Mouse (Mus musculus) stomach, postnatal 0 days (tissue): Measurements from ENCODE around the gene Ces2c.

Experiments
- CTCF ChIP-seq: IDR thresholded peaks from 2 replicates; pipeline ENCODE4 v1.5.1; 2016; ENCODE audit warnings: antibody characterized with exemption, low read depth, mild to moderate bottlenecking, moderate library complexity
- EP300 ChIP-seq: optimal IDR thresholded peaks from 2 replicates; pipeline ENCODE3; 2016; ENCODE audit warnings: antibody characterized with exemption

DNA sequence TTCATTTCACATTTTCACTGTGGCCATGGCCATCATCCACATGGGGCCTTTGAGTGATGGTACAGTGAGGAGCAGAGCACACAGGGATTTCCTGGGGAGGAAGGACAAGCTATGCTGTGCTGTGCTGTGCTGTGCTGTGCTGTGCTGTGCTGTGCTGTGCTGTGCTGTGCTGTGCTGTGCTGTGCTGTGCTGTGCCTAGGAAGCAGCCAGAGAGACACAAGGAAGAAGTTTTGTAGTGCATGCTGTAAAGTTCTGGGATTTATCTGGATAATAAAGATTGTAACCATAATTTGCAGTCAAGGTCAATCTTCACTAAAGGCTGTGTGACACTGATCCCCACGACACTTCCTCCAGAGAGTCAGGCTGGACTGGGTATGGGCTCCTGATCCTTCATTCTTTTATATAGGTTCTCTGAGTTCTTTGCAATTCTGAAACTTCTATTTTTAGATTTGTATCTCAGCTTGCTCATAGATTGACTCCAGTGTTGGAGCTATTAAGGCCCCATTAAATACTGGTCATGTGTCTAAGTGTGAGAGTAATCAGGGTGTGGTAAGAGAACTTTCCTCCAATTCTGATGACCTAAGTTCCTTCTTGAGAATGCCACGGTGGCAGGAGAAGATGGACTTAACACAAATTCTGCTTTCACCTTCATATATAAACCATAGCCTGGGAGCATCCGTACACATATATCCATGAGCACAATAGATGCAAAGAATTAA lies 5.3 kb upstream of the Ces2c start:
- TF ChIP-seq CTCF: no peak
- TF ChIP-seq EP300: no peak
